Mouse (Mus musculus) C2C12 (cell line): ENCODE results near the gene Kctd17.

Experiments
- CTCF ChIP-seq: IDR thresholded peaks from one replicate; pipeline ENCODE4 v1.5.1; 2011; ENCODE audit not compliant: control insufficient read depth, insufficient read depth, insufficient read length
- MAX ChIP-seq: IDR thresholded peaks from one replicate; pipeline ENCODE4 v1.6.1; 2011; ENCODE audit warnings: mild to moderate bottlenecking, control low read depth
- MYOG ChIP-seq: IDR thresholded peaks from one replicate; pipeline ENCODE4 v1.6.1; 2011; ENCODE audit not compliant: control insufficient read depth, insufficient read length; ENCODE audit errors: extremely low read depth

DNA sequence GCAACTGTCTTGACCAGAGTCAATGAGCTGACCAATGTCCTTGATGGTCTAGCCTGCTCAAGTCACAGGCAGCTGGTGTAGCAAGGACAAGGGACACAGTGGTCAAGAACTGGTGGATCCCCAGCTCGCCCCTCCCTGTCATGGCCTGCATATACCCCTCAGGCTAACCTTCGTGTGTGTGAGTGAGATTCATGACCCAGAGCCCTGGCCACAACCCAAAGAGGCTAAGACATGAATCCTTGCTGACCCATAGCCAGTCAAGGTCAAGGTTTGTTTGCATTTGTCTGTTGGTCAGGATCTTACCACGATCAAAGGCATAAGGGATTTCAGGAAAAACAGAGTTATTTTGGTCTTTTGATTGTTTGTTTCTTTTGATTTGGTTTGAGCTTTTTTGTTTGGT lies 54.2 kb downstream of the Kctd17 start:
- no peak for TF ChIP-seq CTCF
- no peak for TF ChIP-seq MAX
- no peak for TF ChIP-seq MYOG
